Mouse (Mus musculus): ENCODE results near the gene Bcl2l13. TPM values are rescaled to one million over a fixed set of nuclear protein-coding genes. Genes with fewer than 3 reads are reported as not detected.
"Not testable (repeated sequence)": the region's sequence is repeated elsewhere in the genome, so short reads cannot be mapped to it uniquely, and the experiment has no call there.

The Bcl2l13 gene
- total RNA-seq, 2 experiments from 2014 or later = 20.9 to 38.7 TPM

DNA sequence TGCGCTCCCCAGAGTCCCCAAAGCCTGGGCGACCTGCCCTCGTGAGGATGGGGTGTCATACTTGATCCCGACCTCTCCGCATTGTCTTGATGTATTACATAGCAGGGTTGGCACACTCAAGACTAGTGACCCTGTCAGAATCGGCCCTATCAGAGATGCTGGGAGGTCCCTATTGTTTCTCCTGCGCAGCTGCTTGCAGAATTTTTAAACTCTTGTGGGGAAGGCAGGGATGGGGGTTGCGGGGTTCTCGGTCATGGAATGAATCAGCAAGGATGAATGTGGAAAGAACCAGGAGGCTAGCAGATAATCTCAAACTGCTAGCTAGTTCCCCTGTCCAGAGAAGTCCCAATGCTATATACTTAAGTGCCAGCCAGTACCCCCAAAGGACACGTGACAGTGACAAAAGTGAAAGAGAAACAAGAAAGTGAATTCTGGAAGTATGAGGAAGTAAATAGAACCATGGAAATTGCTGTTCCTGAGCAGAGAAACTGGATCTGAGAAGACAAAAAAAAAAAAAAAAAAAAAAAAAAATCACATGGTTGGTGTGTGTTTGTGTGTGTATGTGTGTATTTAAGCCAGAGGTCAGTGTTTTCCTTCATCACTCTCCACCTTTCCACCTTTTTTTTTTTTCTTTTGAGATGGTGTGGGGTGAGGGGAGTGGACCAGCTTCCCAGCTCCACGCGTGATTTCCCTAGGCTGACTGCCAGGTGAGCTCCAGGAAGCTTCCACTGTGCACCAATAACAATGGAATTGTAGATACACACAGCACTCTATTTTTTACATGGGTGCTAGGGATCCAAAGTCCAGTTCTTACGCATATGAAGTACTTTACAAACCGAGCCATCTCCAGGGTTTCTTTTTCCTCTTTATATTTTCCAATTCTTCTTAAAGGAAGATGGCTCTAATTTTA, 81.2 kb downstream of the Bcl2l13 start:
- peak; percentile 8 for ATAC-seq (replicated peaks; ENCODE audit: low FRiP score, poor library complexity, severe bottlenecking)

DNA sequence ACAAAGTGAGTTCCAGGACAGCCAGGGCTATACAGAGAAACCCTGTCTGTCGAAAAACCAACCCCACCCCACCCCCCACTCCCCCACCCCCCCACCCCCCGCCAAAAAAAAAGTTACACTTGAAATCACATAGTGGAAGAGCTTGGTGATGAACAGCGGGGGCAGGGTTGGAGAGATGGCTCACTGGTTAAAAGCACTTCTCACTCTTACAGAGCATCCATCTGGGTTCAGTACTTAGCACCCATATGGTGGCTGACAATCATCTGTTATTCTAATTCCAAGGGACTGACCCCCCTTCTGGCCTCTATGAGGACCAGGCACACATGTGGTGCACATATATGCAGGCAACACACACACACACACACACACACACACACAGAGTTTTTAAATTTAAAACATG, 82.0 kb downstream of the Bcl2l13 start:
- no peak for ATAC-seq (replicated peaks; ENCODE audit: low FRiP score, poor library complexity, severe bottlenecking)

DNA sequence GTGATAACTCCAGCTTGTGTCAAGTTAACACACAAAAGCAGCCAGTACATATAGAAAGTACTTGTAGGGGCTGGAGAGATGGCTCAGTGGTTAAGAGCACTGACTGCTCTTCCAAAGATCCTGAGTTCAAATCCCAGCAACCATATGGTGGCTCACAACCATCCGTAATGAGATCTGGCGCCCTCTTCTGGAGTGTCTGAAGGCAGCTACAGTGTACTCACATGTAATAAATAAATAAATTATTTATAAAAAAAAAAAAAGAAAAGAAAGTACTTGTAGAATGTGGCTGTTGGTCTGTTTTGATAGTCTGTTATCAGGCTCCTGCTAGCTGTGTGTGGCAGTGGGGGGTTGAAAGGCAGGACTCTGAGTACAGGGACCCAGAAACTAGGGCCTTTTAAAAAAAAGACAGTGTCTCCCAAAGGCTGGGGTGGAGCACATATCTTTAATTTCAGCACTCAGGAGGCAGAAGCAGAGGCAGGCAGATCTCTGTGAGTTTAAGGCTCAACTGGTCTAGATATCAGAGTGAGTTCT, 88.8 kb downstream of the Bcl2l13 start:
- not testable (repeated sequence) for ATAC-seq (replicated peaks; ENCODE audit: low FRiP score, poor library complexity, severe bottlenecking)

DNA sequence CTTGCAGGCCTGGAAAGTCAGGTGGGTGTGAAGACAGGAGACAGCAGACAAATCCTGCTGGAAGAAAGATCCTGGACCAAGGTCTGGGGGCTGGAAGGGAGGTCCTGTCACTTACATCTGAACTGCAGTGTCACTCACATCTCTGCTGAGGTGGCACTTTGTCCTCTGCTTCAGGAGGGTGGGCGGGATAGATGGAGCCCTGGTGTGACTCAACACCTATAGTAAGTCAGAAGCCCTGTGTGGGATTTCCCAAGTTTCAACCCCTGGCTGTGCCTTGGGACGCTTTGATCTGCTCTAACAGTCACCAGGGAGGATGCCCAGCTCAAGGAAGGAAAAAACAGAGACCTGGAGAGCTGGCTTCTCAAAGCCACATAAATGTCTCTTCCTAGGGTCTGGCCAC, 90.9 kb downstream of the Bcl2l13 start:
- no peak for ATAC-seq (replicated peaks; ENCODE audit: low FRiP score, poor library complexity, severe bottlenecking)

DNA sequence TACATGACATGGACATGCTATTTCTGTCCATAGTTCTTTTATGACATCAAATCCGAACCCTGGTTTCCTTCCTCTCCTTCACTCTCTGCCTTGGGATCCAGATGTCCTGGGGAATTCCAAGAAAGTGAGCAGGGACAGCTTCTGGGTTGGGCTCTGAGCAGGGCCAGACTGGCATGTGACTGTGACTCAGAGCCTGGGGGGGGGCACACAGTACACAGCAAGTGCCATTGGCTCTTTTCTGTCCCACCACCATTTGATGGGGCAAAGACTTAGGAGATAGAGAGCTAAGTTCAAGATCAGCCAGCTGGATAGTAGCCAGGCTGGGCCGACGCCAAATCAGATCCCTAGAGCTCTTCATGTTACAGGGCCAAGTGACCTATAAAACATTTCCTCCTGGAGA, 91.8 kb downstream of the Bcl2l13 start:
- ATAC-seq (replicated peaks; ENCODE audit: low FRiP score, poor library complexity, severe bottlenecking) = no peak

DNA sequence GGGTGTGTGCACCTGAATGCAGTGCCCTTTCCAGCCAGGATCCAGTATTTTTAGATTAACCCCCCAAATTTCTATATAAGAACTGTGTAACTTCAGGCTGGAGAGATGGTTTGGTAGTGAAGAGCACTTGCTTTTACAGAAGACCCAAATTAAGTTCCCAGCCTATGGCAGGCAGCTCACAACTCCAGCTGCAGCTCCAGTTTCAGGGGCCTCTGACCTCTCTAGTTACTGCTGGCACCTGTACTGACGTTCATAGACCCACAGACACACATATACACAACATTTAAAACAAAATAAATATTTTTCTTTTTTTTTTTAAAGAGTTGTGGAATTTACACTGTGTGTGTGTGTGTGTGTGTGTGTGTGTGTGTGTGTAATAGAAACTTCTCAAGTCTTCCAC, 93.4 kb downstream of the Bcl2l13 start:
- no peak for ATAC-seq (replicated peaks; ENCODE audit: low FRiP score, poor library complexity, severe bottlenecking)

DNA sequence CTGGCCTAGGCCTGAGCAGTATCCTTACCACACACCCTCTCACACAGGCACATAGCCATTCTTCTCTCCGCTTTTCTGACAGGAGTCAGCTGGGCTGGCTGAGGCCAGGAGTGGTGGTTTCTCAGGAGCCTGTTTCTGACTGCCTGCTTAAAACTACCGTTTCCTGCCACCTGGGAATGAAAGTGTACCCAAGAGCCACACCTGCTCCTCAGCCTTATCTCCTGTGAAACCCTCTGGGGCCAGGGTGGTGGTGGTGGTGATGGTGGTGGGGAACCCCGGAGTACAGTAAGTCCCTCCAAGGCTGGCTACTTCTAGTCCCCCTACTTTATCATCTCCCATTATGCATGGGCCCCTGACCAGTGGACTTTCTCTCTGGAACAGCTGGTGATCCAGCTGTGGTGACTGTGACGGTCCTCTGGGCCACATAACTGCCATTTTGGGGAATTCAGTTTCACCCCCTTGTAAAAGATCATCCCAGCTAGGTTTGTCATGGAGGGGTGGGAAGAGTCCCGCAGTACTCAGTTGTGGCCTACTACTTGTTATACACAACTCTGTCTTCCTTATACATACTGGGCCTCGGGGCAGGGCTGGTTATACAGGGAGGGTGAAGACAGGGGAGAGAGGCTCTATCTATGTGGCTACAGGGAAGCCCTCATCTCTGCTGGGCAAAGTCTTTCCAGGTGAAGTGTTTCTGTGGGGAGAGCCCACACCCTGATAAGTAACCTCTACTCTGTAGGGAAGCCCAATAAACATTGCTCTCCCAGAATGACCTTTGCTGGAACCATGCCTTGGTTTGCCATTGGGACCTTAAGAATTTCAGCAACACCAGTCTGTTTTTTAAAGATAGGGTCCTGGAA, 94.7 kb downstream of the Bcl2l13 start:
- ATAC-seq (replicated peaks; ENCODE audit: low FRiP score, poor library complexity, severe bottlenecking) = 0 out of 2 replicates have a peak, but pooled peaks have one; percentile 33

DNA sequence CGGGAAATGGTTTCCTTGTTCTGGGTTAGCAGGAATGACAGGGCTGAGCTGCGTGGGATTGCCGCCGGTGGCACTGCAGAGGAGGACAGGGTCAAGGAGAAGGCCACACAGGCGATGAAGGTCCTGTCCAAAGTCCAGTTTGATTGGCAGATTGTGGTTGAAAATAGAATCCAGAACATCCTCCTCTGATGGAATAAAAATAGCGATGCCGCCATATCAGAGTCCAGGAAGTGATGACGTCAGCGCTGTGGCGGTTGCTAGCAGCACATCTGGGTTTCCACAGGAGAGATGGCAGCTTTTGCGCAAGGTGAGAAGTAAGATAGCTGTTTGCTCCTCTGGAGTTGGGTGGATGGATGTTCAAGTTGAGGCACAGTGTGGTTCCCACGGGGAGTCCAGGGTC, 96.6 kb downstream of the Bcl2l13 start:
- ATAC-seq (replicated peaks; ENCODE audit: low FRiP score, poor library complexity, severe bottlenecking) = no peak

DNA sequence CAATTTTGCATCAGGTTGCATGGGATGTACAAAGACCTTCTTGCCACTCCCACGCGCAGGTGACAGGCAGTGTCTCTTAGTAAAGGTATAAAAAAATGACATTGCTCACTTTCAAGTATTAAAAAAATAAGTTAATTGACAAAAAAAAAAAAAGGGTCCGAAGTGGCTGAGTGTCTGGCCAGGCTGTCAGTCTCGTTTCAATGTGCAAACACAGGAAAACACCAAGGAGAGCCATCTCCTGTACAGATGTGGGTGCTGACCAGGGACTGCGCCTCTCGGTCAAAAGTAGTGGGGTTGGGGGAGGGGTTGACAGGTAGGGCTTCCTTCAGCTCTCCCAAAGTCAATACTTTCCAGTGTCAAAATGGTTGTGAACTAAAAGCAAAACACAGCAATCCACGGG, 97.7 kb downstream of the Bcl2l13 start:
- no peak for ATAC-seq (replicated peaks; ENCODE audit: low FRiP score, poor library complexity, severe bottlenecking)

DNA sequence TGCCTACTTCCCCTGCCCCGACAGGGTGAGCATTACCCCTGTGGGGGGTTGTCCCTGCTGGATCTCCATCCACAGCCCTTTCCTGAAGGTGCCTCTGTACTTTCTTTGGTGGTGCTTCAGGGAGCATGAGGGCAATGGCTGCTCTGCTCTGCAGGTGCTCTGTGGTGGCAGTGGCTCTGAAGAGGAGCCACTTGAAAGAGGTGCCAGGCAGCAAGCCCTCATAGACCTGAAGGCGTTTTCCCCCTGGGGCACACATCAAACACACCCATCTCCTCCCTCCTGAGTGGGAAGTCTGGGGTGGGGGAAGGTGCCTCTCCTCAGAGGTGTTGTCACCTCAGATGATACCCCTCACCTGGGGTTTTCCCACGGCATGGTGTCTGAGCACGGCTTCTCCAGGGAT, 98.2 kb downstream of the Bcl2l13 start:
- no peak for ATAC-seq (replicated peaks; ENCODE audit: low FRiP score, poor library complexity, severe bottlenecking)

DNA sequence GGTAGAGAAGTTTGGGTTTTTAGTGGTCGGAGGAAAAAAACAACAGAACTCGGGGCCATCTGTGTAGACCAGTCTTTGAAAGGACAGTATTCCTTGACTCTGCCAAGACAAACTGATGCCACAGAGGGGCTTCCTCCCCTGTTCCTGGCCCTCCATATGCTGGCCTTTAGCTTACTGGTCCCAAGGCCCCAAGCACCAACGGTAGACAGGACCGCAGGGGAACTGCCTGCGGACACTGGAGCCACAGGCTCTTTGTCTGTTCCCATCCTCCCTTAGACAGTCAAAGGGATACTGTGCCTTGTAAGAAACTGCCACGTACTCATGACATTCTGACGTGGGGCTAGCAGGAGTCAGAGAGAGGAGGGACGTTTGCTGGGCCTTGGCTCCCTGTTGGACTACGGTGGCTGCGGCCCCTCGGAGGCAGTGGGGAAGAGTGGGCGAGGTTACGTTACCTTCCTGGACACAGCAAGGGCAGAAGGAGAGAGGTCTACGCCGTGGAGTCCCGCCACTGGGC, 101.1 kb downstream of the Bcl2l13 start:
- ATAC-seq (replicated peaks; ENCODE audit: low FRiP score, poor library complexity, severe bottlenecking) = no peak

DNA sequence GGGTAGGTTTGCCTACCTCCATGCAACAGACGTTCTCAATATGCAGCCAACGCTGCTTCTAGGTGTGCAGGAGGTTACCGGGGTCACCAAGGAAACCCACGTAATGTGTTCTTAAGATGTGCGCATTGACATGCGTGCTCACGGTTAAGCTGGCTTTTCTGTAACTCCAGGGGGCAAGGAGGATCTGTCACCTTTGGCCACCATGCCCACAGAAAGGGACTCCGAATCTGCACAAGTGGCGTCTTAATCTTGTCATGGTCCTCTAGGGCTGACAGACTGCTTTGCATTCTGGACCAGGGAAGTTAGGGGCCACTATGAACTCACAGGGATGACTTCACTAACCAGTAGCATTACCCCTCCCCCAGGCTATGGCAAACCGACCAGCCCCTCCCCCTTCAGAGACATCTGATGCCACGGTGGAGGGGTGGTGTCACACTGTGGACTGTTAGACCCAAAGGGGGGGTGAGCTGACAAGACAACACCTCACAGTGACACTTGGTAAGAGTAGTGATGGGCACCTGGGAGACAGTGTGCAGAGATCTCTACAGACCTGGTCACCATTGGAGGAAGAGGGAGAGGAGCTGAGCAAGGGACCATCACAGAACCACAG, 102.1 kb downstream of the Bcl2l13 start:
- no peak for ATAC-seq (replicated peaks; ENCODE audit: low FRiP score, poor library complexity, severe bottlenecking)

DNA sequence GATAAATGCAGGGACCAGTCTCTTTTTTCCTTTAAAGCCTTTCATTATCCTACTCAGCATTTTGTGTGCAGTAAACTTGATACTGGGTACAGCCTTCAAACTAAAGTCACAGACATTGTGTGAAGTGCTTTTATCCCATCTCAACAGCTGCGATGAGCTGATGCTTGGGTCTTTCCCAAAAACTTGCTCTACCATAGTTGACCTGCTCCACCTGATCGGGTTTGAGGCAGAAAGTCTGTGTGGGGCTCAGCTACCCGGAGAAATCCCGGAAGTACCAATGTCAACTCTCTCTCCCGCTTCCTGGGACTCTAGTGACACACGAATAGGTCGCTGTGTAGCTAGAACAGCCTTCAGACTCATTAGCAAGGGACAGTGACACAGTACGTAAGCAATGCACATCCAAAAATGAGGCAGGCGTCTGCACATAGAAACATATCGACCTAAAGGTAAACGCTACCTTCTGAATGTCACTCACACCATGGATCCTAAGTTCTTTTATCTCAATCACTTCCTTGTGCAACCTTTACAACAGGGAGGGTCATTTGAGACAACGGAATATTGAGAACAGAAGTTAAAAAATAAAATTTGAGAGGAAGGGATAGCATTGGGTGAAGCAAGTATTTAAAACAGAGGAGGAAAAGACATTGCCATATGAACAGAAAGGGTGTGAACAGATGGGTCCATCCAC, 102.9 kb downstream of the Bcl2l13 start:
- ATAC-seq (replicated peaks; ENCODE audit: low FRiP score, poor library complexity, severe bottlenecking) = no peak

DNA sequence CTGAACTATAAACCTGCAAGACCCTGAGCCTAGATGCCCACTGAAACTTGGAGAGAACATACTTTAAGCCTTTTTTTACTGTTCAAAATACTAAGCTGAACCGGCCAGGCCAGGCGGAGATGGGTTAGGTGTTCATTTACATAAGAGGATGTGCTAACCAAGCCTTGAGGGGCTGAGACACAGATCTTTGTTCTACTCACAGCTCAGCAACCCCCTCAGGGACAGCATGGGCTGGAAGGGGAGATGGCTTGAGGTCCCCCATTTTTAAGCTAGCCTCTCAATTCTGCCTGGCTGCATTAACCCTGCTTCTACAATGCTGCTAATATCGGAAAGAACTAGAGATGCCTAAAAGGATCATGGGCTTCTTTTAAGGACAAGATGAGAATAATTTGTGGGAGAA, 103.8 kb downstream of the Bcl2l13 start:
- no peak for ATAC-seq (replicated peaks; ENCODE audit: low FRiP score, poor library complexity, severe bottlenecking)

DNA sequence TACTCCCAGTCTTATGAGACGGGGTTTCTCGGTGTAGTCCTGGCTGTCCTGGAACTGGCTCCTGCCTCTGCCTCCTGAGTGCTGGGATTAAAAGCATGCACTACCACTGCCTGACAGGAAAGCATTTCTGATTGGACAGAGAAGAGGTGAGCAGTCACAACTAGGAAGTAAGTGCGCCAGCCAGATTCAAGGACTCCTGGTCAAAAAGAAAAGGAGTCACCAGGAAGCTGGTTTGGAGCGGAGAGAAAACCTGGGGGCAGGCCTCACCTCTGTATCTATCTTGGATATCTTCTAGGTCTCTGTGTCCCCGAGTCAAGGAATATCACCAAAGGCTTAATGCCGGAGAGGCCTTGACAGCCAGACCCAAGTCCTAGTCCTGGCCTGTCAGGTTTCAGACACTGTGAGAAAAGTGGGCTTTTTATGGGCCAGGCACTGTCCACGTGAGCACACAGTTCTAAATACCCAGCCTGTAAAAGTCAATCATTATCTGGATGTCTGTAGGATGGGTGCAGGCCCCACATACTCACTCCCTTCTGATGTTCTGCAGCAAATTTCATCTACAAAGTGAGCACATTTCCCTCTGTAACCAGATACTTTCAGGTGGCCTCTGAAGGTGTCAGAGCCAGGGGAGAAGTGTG, 104.6 kb downstream of the Bcl2l13 start:
- no peak for ATAC-seq (replicated peaks; ENCODE audit: low FRiP score, poor library complexity, severe bottlenecking)

DNA sequence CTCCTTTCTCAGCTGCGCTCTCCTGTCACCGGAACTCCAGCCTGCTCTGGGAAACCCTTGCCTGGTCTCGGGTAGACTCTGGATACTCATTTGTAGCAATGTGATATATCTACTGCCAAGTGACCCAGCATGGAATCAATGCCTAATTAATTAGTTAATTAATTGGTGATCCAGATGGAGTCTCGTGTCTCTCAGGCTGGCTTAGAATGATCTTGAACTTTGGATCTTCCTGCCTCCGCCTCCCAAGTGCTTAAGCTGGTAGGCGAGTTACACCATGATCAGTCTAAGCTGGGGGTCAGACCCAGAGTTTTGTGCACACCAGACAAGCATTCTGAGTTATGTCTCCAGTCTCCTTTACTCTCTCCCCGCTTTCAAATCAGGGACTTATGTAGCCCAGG, 105.1 kb downstream of the Bcl2l13 start:
- ATAC-seq (replicated peaks; ENCODE audit: low FRiP score, poor library complexity, severe bottlenecking) = no peak

DNA sequence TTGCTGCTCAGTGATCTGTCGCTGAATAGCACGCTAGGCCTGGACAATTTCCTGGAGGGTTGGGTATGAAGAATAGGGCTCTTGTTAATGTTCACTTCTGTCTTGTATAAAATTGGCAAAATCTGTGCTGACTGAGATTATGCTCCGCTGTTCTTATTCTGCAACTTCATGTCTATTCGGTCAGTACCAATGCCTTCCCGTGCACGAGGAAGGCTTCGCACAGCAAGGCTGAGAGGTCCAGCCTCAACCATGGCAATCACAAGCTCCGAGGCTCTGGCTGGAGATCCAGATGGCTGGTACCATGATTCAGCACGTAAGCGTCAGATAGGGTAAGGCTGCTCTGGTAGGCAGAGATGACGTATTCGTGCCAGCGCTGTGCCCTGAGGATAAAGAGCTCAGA, 105.6 kb downstream of the Bcl2l13 start:
- ATAC-seq (replicated peaks; ENCODE audit: low FRiP score, poor library complexity, severe bottlenecking) = peak; percentile 49
